In genomic region chr13:45693126-45693525, GRCm38 (mm10) we compare ENCODE assay signal across 16 mouse cellular contexts.
DNase-seq lines count a peak whose midpoint lies in the region; ATAC-seq and TF ChIP-seq lines count a peak whose summit lies in the region.
"Had no signal": no experiment of that assay in that cellular context is flagged by ENCODE, and none has a peak within 500 bp of the region (broad histone marks: within the 10 kb centered on the region; RNA-seq: fewer than 3 reads in every experiment).

No protein-coding gene starts in this region.

- no peak for TF ChIP-seq POLR2A in heart, adult 2 months (IDR thresholded peaks at IDR 0.05; ENCODE audit: insufficient read depth, low read depth, low read length)
- TF ChIP-seq POLR2A in embryonic fibroblast, embryonic 13.5 days (IDR thresholded peaks at IDR 0.05; ENCODE audit: low read depth, low read length), result no peak

- no peak overlapping the region for H3K9ac ChIP-seq in heart, adult 2 months (ENCODE audit: low read depth, low read length)
- no peak overlapping the region for H3K9ac ChIP-seq in kidney, embryonic 15.5 days
- H3K9ac ChIP-seq: embryonic facial prominence, embryonic 12.5 days; forebrain, embryonic 13.5 days; intestine, embryonic 15.5 days had no signal

- peak overlapping the region; percentile 38 for H3K27ac ChIP-seq in heart, adult 2 months
- H3K27ac ChIP-seq in kidney, embryonic 15.5 days, result peak overlapping the region; percentile 11; the same call in 1 of the 2 replicates
- 0 out of 2 replicates have a peak overlapping the region, but pooled peaks have one; percentile 1 for H3K27ac ChIP-seq in embryonic fibroblast, embryonic 13.5 days (ENCODE audit: insufficient read depth, low read length)
- H3K27ac ChIP-seq: embryonic facial prominence, embryonic 12.5 days; forebrain, embryonic 13.5 days; intestine, embryonic 15.5 days; stomach, postnatal 0 days had no signal

- H3K4me1 ChIP-seq in heart, adult 2 months (ENCODE audit: control insufficient read depth, insufficient read depth, low read length), result peaks cover 23% of the 10 kb centered on the region
- H3K4me1 ChIP-seq in kidney, embryonic 15.5 days, result peaks cover 32% of the 10 kb centered on the region
- H3K4me1 ChIP-seq in embryonic fibroblast, embryonic 13.5 days (ENCODE audit: control insufficient read depth, insufficient read depth, low read length), result peaks cover 3% of the 10 kb centered on the region; the same call in 1 of the 2 replicates
- H3K4me1 ChIP-seq: intestine, embryonic 15.5 days had no signal

- H3K4me3 ChIP-seq in heart, adult 2 months, result no peak overlapping the region
- no peak overlapping the region for H3K4me3 ChIP-seq in kidney, embryonic 15.5 days (replicated peaks)
- H3K4me3 ChIP-seq in embryonic fibroblast, embryonic 13.5 days (ENCODE audit: insufficient read depth, low read length), result no peak overlapping the region
- H3K4me3 ChIP-seq: embryonic facial prominence, embryonic 12.5 days; forebrain, embryonic 13.5 days; intestine, embryonic 15.5 days had no signal

- ATAC-seq in kidney, embryonic 15.5 days (replicated peaks; ENCODE audit: low FRiP score), result no peak
- ATAC-seq: forebrain, embryonic 13.5 days; intestine, embryonic 15.5 days had no signal

- no peaks in the 10 kb centered on the region for H3K27me3 ChIP-seq in heart, adult 2 months (ENCODE audit: control insufficient read depth, insufficient read depth, low read length)
- no peaks in the 10 kb centered on the region for H3K27me3 ChIP-seq in kidney, embryonic 15.5 days
- H3K27me3 ChIP-seq: embryonic facial prominence, embryonic 12.5 days; forebrain, embryonic 13.5 days; intestine, embryonic 15.5 days had no signal

- no peak overlapping the region for H3K4me2 ChIP-seq in kidney, embryonic 15.5 days
- H3K4me2 ChIP-seq: embryonic facial prominence, embryonic 12.5 days; forebrain, embryonic 13.5 days; intestine, embryonic 15.5 days had no signal

- no peak for DNase-seq in heart, adult 2 months
- DNase-seq in heart, adult 18-20 months, result no peak
- no peak for DNase-seq in kidney, adult 11 months
- DNase-seq in CD4-positive helper T cell, adult 2 months (ENCODE audit: low read depth, low spot score), result peak; percentile 69
- no peak for DNase-seq in yolk sac, embryonic 10.5 days (ENCODE audit: low spot score)
- DNase-seq in spleen, postnatal 14 days (ENCODE audit: low spot score in 2 of 2), result no peak
- DNase-seq: cerebellum, adult 9-11 months; gastrocnemius, postnatal 10 days; midbrain, embryonic 14.5 days; right cerebral cortex, postnatal 14 days had no signal

- intact Hi-C loops in heart, adult 2 months (cut with DNase I), result no loop called here

- peaks cover 7% of the 10 kb centered on the region for H3K36me3 ChIP-seq in heart, adult 2 months (ENCODE audit: control insufficient read depth, insufficient read depth, low read length)
- H3K36me3 ChIP-seq in kidney, embryonic 15.5 days, result 0 out of 2 replicates have a peak, but pooled peaks cover 3% of the 10 kb centered on the region
- H3K36me3 ChIP-seq: embryonic facial prominence, embryonic 12.5 days; intestine, embryonic 15.5 days had no signal

- no peaks in the 10 kb centered on the region for H3K79me2 ChIP-seq in heart, adult 2 months (replicated peaks; ENCODE audit: control insufficient read depth, insufficient read depth, low read length)

- no peak for TF ChIP-seq CTCF in heart, adult 2 months (IDR thresholded peaks at IDR 0.05)
- TF ChIP-seq CTCF in embryonic fibroblast, embryonic 13.5 days (IDR thresholded peaks at IDR 0.05; ENCODE audit: borderline replicate concordance, insufficient read depth, low read length), result no peak

- WGBS in heart, adult 2 months, result 50% methylated on average over 4 of the region's 4 CpGs
- 85% methylated on average over 4 of the region's 4 CpGs for WGBS in kidney, embryonic 15.5 days

- no peak for TF ChIP-seq EP300 in heart, adult 2 months (IDR thresholded peaks at IDR 0.05; ENCODE audit: insufficient read depth, low read depth, low read length)

- H3K9me3 ChIP-seq in kidney, embryonic 15.5 days (replicated peaks), result no peaks in the 10 kb centered on the region
- H3K9me3 ChIP-seq: embryonic facial prominence, embryonic 12.5 days; intestine, embryonic 15.5 days had no signal
